Mouse (Mus musculus) myocyte (in vitro differentiated cells): ENCODE results near the gene Med12.

Experiments used
- CEBPB ChIP-seq: IDR thresholded peaks from 2 replicates; pipeline ENCODE4 v1.6.1; 2011; ENCODE audit warnings: mild to moderate bottlenecking, moderate library complexity; ENCODE audit not compliant: poor library complexity, insufficient read depth, severe bottlenecking
- MYOD1 ChIP-seq, 3 experiments: IDR thresholded peaks; one replicate each; pipeline ENCODE4 v1.6.1; 2011; ENCODE audit warnings: control low read depth in 2 of 3, low read depth in 2 of 3, mild to moderate bottlenecking in 2 of 3, moderate library complexity in 1 of 3; ENCODE audit not compliant: insufficient read length in 2 of 3, control insufficient read depth in 1 of 3
- POLR2A ChIP-seq: IDR thresholded peaks from one replicate; pipeline ENCODE4 v1.6.1; 2011; ENCODE audit warnings: low read depth, mild to moderate bottlenecking, control low read depth, moderate library complexity; ENCODE audit not compliant: insufficient read length
- SRF ChIP-seq: IDR thresholded peaks from one replicate; pipeline ENCODE4 v1.6.1; 2011; ENCODE audit warnings: low read depth; ENCODE audit not compliant: control insufficient read depth, insufficient read length

- TF ChIP-seq POLR2A (no peak), CEBPB (no peak), MYOD1 (IDR thresholded peaks at IDR 0.05; ENCODE audit: control insufficient read depth in 1 of 3, insufficient read length in 2 of 3, low read depth in 2 of 3) (no peak), SRF (no peak)
Measured at GRCm38 (mm10) chrX:101313625-101314359, 40.0 kb downstream of the Med12 start.
